Comparison of ENCODE assay signal across 7 mouse cellular contexts in genomic region chr15:80090741-80091120, GRCm38 (mm10). TPM values are rescaled to one million over a fixed set of nuclear protein-coding genes. Genes with fewer than 3 reads are reported as not detected.
DNase-seq lines count a peak whose midpoint lies in the region; ATAC-seq and TF ChIP-seq lines count a peak whose summit lies in the region.

No protein-coding gene starts in this region.

- H3K4me3 ChIP-seq in lung, adult 2 months (replicated peaks; ENCODE audit: extremely low read depth, low read depth, low read length): peak overlapping the region; percentile 81

- whole genome bisulfite sequencing in lung, adult 2 months: 2% methylated on average over 17 of the region's 17 CpGs

- no peak for DNase-seq in lung, adult 2 months
- no peak for DNase-seq in lung, adult 18-20 months
- DNase-seq in cerebellum, postnatal 14 days: peak; percentile 65 to 67
- DNase-seq in gastrocnemius, postnatal 10 days: no peak
- no peak for DNase-seq in ovary, postnatal 10 days (ENCODE audit: low spot score)

- no peak for TF ChIP-seq POLR2A in lung, adult 2 months (IDR thresholded peaks at IDR 0.05; ENCODE audit: borderline replicate concordance, extremely low read depth, low read depth, low read length)

- TF ChIP-seq CTCF in lung, adult 2 months (IDR thresholded peaks at IDR 0.05; ENCODE audit: insufficient read depth, low read length): no peak

- H3K4me1 ChIP-seq in lung, adult 2 months (ENCODE audit: control insufficient read depth, insufficient read depth, low read length): peaks cover 4% of the 10 kb centered on the region

- ATAC-seq in granulocyte monocyte progenitor cell, adult 5-6 weeks (replicated peaks; ENCODE audit: poor library complexity, severe bottlenecking): peak; percentile 49
- ATAC-seq in megakaryocyte, adult 5-6 weeks (ENCODE audit: poor library complexity, severe bottlenecking): 0 out of 2 replicates have a peak, but pooled peaks have one; percentile 20

RNA-seq across cellular contexts. Expression of gene Syngr1, which starts 0.4 kb away (rescaled TPM):
- polyA plus RNA-seq in lung, adult 2 months (2012; rRNA removed): 44.1 and 50.9 TPM in 2 replicates
- 1.5 and 1.6 TPM in 2 replicates for total RNA-seq in granulocyte monocyte progenitor cell, adult 5-6 weeks (2014; fragmentation: Nextera tagmentation)
- total RNA-seq in granulocyte monocyte progenitor cell, adult 5-6 weeks (2017): 1.6 and 4.0 TPM in 2 replicates
- 3.2 and 3.9 TPM in 2 replicates for total RNA-seq in megakaryocyte, adult 5-6 weeks (2015)
- total RNA-seq in megakaryocyte, adult 5-6 weeks (2017): 0.08 and 0.22 TPM in 2 replicates
- 10 to 100 TPM; 16.1 to 17.0 TPM for total RNA-seq in gastrocnemius, postnatal 10 days (2021)

RNA-seq across cellular contexts. Expression of gene Rpl3, which starts 0.9 kb away (rescaled TPM):
- polyA plus RNA-seq in lung, adult 2 months (2012; rRNA removed): 369 and 428 TPM in 2 replicates
- 2,307 and 2,508 TPM in 2 replicates for total RNA-seq in granulocyte monocyte progenitor cell, adult 5-6 weeks (2014; fragmentation: Nextera tagmentation)
- 3,100 and 3,113 TPM in 2 replicates for total RNA-seq in granulocyte monocyte progenitor cell, adult 5-6 weeks (2017)
- total RNA-seq in megakaryocyte, adult 5-6 weeks (2015): 965 and 1,027 TPM in 2 replicates
- total RNA-seq in megakaryocyte, adult 5-6 weeks (2017): 1,404 and 1,498 TPM in 2 replicates
- total RNA-seq in gastrocnemius, postnatal 10 days (2021): 100 to 1,000 TPM; 224 to 271 TPM

RNA-seq across cellular contexts. Expression of gene Tab1, which starts 42.2 kb away (rescaled TPM):
- 19.1 and 23.5 TPM in 2 replicates for polyA plus RNA-seq in lung, adult 2 months (2012; rRNA removed)
- total RNA-seq in granulocyte monocyte progenitor cell, adult 5-6 weeks (2014; fragmentation: Nextera tagmentation): 15.0 and 22.3 TPM in 2 replicates
- total RNA-seq in granulocyte monocyte progenitor cell, adult 5-6 weeks (2017): 13.0 and 21.3 TPM in 2 replicates
- 3.8 and 6.9 TPM in 2 replicates for total RNA-seq in megakaryocyte, adult 5-6 weeks (2015)
- 13.5 and 14.5 TPM in 2 replicates for total RNA-seq in megakaryocyte, adult 5-6 weeks (2017)
- 10 to 100 TPM; 17.1 to 20.6 TPM for total RNA-seq in gastrocnemius, postnatal 10 days (2021)

Comparison
In these comparisons a context has a peak if more than half of its experiments do, and no peak if none do; other contexts are left out.
1. DNase-seq: peak in cerebellum, postnatal 14 days (2 of 2); none in lung, adult 2 months (single experiment), lung, adult 18-20 months (0 of 2), gastrocnemius, postnatal 10 days (single experiment) and ovary, postnatal 10 days (single experiment).